Mouse (Mus musculus) E14TG2a.4 (cell line): ENCODE results near the gene Wbp11.
A peak's percentile ranks its signal among the peaks of the same experiment; 100 is the strongest.

Experiments used
- H3K27me3 ChIP-seq: 2 replicates; pipeline ENCODE4 v1.6.1; 2014; ENCODE audit warnings: low read length, control low read depth; ENCODE audit not compliant: insufficient read depth
- H3K36me3 ChIP-seq: 2 replicates; pipeline ENCODE4 v1.6.1; 2014; ENCODE audit warnings: low read length, control low read depth; ENCODE audit not compliant: insufficient read depth
- H3K4me1 ChIP-seq: replicated peaks from 2 replicates; pipeline ENCODE4 v1.6.1; 2014; ENCODE audit warnings: low read depth, low read length, control low read depth
- H3K4me3 ChIP-seq: replicated peaks from 2 replicates; pipeline ENCODE4 v1.5.1; 2014; ENCODE audit warnings: mild to moderate bottlenecking, low read length
- H3K9me3 ChIP-seq: 2 replicates; pipeline ENCODE4 v1.6.1; 2014; ENCODE audit warnings: low read length, control low read depth
- CTCF ChIP-seq: conservative IDR thresholded peaks from 2 replicates; pipeline ENCODE4 v1.5.1; 2014; ENCODE audit warnings: low read length
- NANOG ChIP-seq: IDR thresholded peaks from 2 replicates; pipeline ENCODE4 v1.6.1; 2014; ENCODE audit warnings: borderline replicate concordance, low read length, mixed read lengths
- POU5F1 ChIP-seq: IDR thresholded peaks from 2 replicates; pipeline ENCODE4 v1.6.1; 2014; ENCODE audit warnings: low read length, borderline replicate concordance

The Wbp11 gene

GRCm38 (mm10) chr6:136857873-136858260 is 29.8 kb upstream of the Wbp11 start:
- H3K9me3 ChIP-seq = no peaks in the 10 kb centered on the region

DNA sequence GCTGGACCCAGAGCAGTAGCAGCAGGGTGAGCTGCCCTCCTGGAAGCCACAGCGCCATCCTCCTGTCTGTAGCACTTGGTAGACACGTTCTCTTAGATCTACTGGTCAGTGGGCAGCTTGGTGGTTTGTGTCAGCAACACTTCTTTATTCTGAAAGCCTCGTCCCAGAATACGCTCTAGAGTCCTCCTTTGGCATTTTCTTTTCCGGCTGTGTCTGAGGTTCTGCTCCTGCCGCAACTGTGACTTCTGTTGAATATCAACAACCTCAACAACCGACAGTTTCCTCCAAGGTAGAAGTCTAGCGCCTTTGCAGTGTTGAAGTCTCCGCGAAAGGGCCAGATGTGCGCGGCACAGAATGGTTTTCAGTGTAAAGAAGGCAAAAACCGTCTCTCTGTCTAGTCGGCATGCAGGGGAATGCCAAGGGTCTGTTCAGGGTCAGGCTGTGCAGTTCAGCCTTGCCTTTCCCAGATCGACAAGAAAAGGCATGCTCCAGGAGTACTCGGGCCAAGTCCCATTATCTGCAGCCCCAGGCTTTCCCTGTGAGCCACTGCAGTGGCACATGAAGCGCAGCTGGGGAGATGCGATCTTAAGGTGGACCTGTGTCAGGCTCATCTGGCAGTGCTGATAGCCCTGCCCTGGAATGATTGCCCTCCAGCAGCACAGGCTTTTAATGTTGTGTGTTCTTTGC is 29.3 kb upstream of the Wbp11 start, which contains the start of gene Art4:
TSS of gene Art4 (minus strand) at position 548 of the 687 bp plus-strand sequence.
- H3K4me1 ChIP-seq = peaks cover 20% of the 10 kb centered on the region
- H3K4me3 ChIP-seq = peak within 1 kb of the TSS; percentile 52; the same call in 1 of the 2 replicates
- TF ChIP-seq POU5F1 (no peak), NANOG (no peak), CTCF (no peak)
- peaks cover 14% of the 10 kb centered on the region; the same call in 1 of the 2 replicates for H3K27me3 ChIP-seq
- H3K36me3 ChIP-seq = no peaks in the 10 kb centered on the region
- no peaks in the 10 kb centered on the region for H3K9me3 ChIP-seq

More at GRCm38 (mm10) chr6:136857873-136858260, 29.8 kb upstream of the Wbp11 start:
- Histone ChIP-seq H3K4me1 (peaks cover 14% of the 10 kb centered on the region), H3K36me3 (no peaks in the 10 kb centered on the region), H3K4me3 (0 out of 2 replicates have a peak overlapping the region, but pooled peaks have one; percentile 52), H3K27me3 (peaks cover 14% of the 10 kb centered on the region; the same call in 1 of the 2 replicates)
- TF ChIP-seq NANOG = no peak
- no peak for TF ChIP-seq POU5F1
- no peak for TF ChIP-seq CTCF

DNA sequence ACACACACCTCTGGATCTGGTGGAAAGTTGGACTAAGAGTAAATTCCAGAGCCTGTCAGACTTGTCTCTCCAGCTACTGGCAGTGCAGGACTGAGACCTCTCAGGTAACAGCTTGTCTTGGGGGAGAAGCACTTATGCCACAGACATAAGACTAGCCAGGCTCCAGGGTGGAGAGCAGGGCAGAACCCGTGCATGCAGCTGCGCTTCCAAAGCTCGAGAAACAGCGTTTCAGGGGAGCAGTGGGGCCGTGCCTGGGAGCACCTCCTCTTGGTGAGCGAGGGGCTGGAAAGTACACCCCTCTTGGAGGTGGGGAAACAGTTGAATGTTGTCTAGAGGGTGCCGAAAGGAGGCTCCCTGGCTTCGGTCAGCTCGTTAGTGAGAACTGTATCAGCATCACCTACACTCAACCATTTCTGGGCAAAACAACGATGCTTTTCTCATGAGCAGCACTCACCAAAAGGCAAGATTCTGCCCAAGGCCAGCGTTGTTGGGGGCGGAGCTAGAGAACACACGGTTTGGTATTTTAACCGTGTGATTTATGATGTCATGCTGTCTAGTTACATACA is 28.1 kb upstream of the Wbp11 start:
- Histone ChIP-seq H3K36me3 (no peaks in the 10 kb centered on the region), H3K4me3 (no peak overlapping the region), H3K4me1 (peaks cover 20% of the 10 kb centered on the region), H3K27me3 (peaks cover 14% of the 10 kb centered on the region; the same call in 1 of the 2 replicates), H3K9me3 (no peaks in the 10 kb centered on the region)
- no peak for TF ChIP-seq CTCF
- no peak for TF ChIP-seq NANOG
- TF ChIP-seq POU5F1 = no peak

- TF ChIP-seq POU5F1 = no peak
- no peak for TF ChIP-seq CTCF
- no peak for TF ChIP-seq NANOG
Observed at GRCm38 (mm10) chr6:136855183-136855582, 27.1 kb upstream of the Wbp11 start.

GRCm38 (mm10) chr6:136854361-136854781 is 26.3 kb upstream of the Wbp11 start:
- H3K27me3 ChIP-seq = peaks cover 12% of the 10 kb centered on the region; the same call in 1 of the 2 replicates
- no peak for TF ChIP-seq POU5F1
- no peak for TF ChIP-seq NANOG
- TF ChIP-seq CTCF = no peak
- no peaks in the 10 kb centered on the region for H3K9me3 ChIP-seq
- no peaks in the 10 kb centered on the region for H3K36me3 ChIP-seq
- H3K4me1 ChIP-seq = peaks cover 20% of the 10 kb centered on the region
- no peak overlapping the region for H3K4me3 ChIP-seq

More at GRCm38 (mm10) chr6:136855183-136855582, 27.1 kb upstream of the Wbp11 start:
- Histone ChIP-seq H3K4me1 (peaks cover 20% of the 10 kb centered on the region), H3K27me3 (peaks cover 12% of the 10 kb centered on the region; the same call in 1 of the 2 replicates), H3K36me3 (no peaks in the 10 kb centered on the region), H3K9me3 (no peaks in the 10 kb centered on the region), H3K4me3 (no peak overlapping the region)

DNA sequence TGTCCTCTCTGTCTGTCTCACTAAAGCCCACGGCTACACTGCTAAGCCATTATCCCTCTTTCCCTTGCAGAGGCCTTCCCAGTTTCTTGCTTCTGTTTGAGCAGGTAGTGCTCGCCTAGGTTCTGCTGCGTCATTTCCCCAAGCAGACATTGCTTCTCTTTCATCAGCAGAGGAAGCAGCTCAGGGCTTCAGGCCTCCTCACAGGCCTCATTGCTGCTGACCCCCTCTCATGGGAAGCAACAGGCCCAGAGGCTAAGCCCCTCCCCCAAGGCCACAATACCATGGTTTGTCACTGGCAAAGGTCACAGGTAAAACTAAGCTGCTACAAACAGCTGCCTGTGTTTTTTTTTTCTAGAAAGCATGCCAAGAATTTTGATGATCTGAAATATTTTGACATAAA is 24.7 kb upstream of the Wbp11 start:
- no peaks in the 10 kb centered on the region for H3K9me3 ChIP-seq
- TF ChIP-seq POU5F1 = no peak
- TF ChIP-seq NANOG = no peak
- no peak for TF ChIP-seq CTCF
- no peak overlapping the region for H3K4me3 ChIP-seq
- peaks cover 11% of the 10 kb centered on the region; the same call in 1 of the 2 replicates for H3K27me3 ChIP-seq
- H3K36me3 ChIP-seq = no peaks in the 10 kb centered on the region
- peaks cover 20% of the 10 kb centered on the region for H3K4me1 ChIP-seq

- TF ChIP-seq NANOG (no peak), POU5F1 (no peak), CTCF (no peak)
Observed at GRCm38 (mm10) chr6:136852348-136852747, 24.3 kb upstream of the Wbp11 start.

GRCm38 (mm10) chr6:136850267-136850666 is 22.2 kb upstream of the Wbp11 start:
- no peak overlapping the region for H3K4me3 ChIP-seq
- H3K9me3 ChIP-seq = no peaks in the 10 kb centered on the region
- peaks cover 6% of the 10 kb centered on the region for H3K4me1 ChIP-seq
- no peak for TF ChIP-seq POU5F1
- TF ChIP-seq NANOG = no peak
- H3K36me3 ChIP-seq = no peaks in the 10 kb centered on the region
- H3K27me3 ChIP-seq = no peaks in the 10 kb centered on the region

More at GRCm38 (mm10) chr6:136852348-136852747, 24.3 kb upstream of the Wbp11 start:
- no peaks in the 10 kb centered on the region for H3K9me3 ChIP-seq
- peaks cover 7% of the 10 kb centered on the region; the same call in 1 of the 2 replicates for H3K27me3 ChIP-seq
- H3K4me1 ChIP-seq = peaks cover 16% of the 10 kb centered on the region
- H3K4me3 ChIP-seq = no peak overlapping the region
- H3K36me3 ChIP-seq = no peaks in the 10 kb centered on the region
